Mouse (Mus musculus) spleen, postnatal 36 days (tissue): Measurements from ENCODE around the gene Cox5a.

ENCODE experiments used
- DNase-seq, 2 experiments: peaks; one replicate each; pipeline ENCODE4 v3.0.0; 2022; ENCODE audit warnings: low spot score in 2 of 2, mixed read lengths in 1 of 2

The Cox5a gene

GRCm38 (mm10) chr9:57525516-57525915, 4.4 kb downstream of the Cox5a start:
- DNase-seq, result no peak

- no peak for DNase-seq
Measured at GRCm38 (mm10) chr9:57526435-57526834, 5.4 kb downstream of the Cox5a start.

- DNase-seq, result no peak
Measured at GRCm38 (mm10) chr9:57531946-57532345, 10.9 kb downstream of the Cox5a start.

GRCm38 (mm10) chr9:57536362-57536761, 15.3 kb downstream of the Cox5a start:
- no peak for DNase-seq

GRCm38 (mm10) chr9:57537044-57537727, 16.1 kb downstream of the Cox5a start, which contains the start of gene Fam219b:
Fam219b (plus strand) TSS chr9:57537528.
- DNase-seq, result peak; percentile 89 to 92

GRCm38 (mm10) chr9:57537728-57538181, 16.7 kb downstream of the Cox5a start:
- no peak for DNase-seq

GRCm38 (mm10) chr9:57539550-57539949, 18.5 kb downstream of the Cox5a start:
- DNase-seq, result no peak

- DNase-seq, result no peak
Measured at GRCm38 (mm10) chr9:57541312-57541711, 20.2 kb downstream of the Cox5a start.

- no peak for DNase-seq
Measured at GRCm38 (mm10) chr9:57543951-57544350, 22.9 kb downstream of the Cox5a start.

- DNase-seq, result peak; percentile 24 to 26
Measured at GRCm38 (mm10) chr9:57547287-57547686, 26.2 kb downstream of the Cox5a start.

GRCm38 (mm10) chr9:57547869-57548268, 26.8 kb downstream of the Cox5a start:
- no peak for DNase-seq

GRCm38 (mm10) chr9:57549186-57549585, 28.1 kb downstream of the Cox5a start:
- DNase-seq, result no peak

- no peak for DNase-seq
Measured at GRCm38 (mm10) chr9:57550126-57550862, 29.2 kb downstream of the Cox5a start.

GRCm38 (mm10) chr9:57552139-57552887, 31.2 kb downstream of the Cox5a start, which contains the start of gene Mpi:
Mpi (minus strand) TSS chr9:57552763.
- DNase-seq, result peak; percentile 42 to 46

- no peak for DNase-seq
Measured at GRCm38 (mm10) chr9:57553119-57553518, 32.0 kb downstream of the Cox5a start.

- no peak for DNase-seq
Measured at GRCm38 (mm10) chr9:57554753-57555152, 33.7 kb downstream of the Cox5a start.

- no peak for DNase-seq
Measured at GRCm38 (mm10) chr9:57557215-57557614, 36.1 kb downstream of the Cox5a start.

GRCm38 (mm10) chr9:57558625-57559024, 37.6 kb downstream of the Cox5a start:
- DNase-seq, result no peak

GRCm38 (mm10) chr9:57559568-57559967, 38.5 kb downstream of the Cox5a start:
- DNase-seq, result no peak

- DNase-seq, result no peak
Measured at GRCm38 (mm10) chr9:57560263-57560662, 39.2 kb downstream of the Cox5a start.

- DNase-seq, result peak; percentile 92 to 93
Measured at GRCm38 (mm10) chr9:57560861-57561710, 40.0 kb downstream of the Cox5a start, which contains the start of gene Scamp2. Scamp2 (plus strand) TSS chr9:57560943.
